Mouse (Mus musculus): ENCODE results near the gene Gm21854. TPM values are rescaled to one million over a fixed set of nuclear protein-coding genes. Genes with fewer than 3 reads are reported as not detected.

Gene Gm21854
- polyA plus RNA-seq (2017; shearing (Covaris generic)): not detected

GRCm38 (mm10) chrY:5656686-5657085, at the start of gene Gm21854:
Gene Gm21854, plus strand, starts transcription at chrY:5656986.

Other genes with a start within 250 kb of the Gm21854 start
- not detected for gene Gm20914, start 69.0 kb downstream of the Gm21854 start, polyA plus RNA-seq (2017; shearing (Covaris generic))
- not detected for gene Gm28171, start 136.4 kb downstream of the Gm21854 start, polyA plus RNA-seq (2017; shearing (Covaris generic))

All from effector memory CD4-positive, alpha-beta T cell, adult 7 months (primary cell).